Mouse (Mus musculus): ENCODE results near the gene Socs3.

Gene Socs3

DNA sequence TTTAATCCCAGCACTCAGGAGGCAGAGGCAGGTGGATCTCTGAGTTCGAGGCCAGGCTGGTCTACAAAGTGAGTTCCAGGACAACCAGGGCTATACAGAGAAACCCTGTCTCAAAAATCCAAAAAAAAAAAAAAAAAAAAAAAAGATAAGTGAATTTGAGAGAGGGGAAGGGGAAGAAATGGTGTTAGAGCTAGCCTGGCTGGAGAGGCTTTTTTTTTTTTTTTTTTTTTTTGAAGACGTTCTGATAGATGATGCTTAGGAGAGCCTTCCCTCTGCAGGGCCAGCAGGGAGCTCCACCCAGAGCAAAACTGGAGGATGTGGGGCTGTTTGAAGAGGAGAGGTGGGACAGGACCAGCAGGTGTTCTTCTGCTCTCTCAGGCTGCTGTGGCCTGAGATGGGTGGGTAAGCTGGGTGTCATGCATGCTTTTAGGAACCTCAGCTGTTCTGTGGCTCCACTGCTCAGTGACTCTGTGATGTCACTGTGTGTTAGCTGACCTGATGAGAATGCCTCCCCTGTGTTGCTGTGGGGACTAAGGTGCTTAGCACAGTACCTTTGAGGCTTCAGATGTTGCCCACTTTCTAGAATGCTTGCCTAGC is 1.9 kb upstream of the Socs3 start:
- no peak for DNase-seq

DNA sequence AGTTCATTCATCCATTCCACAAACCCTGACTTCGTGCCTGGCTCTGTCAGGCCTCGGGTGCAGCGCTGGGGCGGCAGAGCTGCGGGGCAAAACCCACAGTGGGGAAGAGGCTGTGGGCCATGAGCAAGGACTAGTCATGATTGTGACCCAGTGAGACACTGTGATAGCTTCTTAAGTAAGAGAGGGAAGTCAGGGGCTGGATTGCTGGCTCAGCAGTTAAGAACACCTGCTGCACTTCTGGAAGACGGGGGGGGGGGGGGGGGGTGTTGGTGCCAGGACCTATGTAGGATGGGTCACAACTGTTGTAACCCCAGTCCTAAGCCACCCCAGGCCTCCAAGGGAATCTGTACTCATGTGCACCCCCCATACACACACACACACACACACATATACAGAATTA is 1.3 kb upstream of the Socs3 start:
- no peak for DNase-seq

DNA sequence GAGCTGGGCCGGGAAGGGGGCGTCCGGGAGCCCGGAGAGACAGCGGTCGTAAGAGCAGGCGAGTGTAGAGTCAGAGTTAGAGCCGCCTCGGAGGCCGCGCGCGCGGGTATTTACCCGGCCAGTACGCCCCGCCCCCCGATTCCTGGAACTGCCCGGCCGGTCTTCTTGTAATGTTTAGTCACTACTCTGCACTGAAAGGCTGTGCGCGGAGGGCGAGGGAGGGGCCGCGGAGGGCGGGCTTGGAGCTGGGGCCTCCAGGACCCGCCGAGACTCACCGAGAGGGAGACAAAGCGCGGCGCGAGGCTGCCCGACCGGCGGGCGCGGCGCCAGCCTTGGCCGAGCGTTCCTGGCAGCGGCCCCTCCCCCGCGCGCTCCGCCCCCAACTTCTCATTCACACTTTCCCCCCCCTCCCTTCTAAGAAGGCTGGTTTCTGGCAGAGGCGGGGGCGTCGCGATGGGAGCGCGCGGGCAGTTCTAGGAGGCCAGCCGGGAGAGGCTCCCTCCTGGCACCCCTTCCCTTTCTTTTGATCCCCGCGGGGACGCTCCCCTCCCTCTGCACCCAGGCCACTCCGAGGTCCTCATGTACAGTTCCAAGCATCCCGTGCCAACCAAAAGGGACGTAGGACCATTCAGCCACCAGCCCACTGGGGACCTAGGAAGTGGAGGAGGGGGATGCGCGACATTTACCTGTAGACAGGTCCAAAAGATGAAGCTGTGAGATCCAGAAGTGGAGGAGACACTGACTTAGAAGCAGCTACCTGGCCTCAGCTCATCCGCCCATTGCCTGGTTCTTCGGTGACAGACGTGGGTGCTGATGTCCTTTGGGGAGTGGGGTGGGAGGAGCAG is 525 bp downstream of the Socs3 start:
- DNase-seq, result peak; percentile 98 to 99

DNA sequence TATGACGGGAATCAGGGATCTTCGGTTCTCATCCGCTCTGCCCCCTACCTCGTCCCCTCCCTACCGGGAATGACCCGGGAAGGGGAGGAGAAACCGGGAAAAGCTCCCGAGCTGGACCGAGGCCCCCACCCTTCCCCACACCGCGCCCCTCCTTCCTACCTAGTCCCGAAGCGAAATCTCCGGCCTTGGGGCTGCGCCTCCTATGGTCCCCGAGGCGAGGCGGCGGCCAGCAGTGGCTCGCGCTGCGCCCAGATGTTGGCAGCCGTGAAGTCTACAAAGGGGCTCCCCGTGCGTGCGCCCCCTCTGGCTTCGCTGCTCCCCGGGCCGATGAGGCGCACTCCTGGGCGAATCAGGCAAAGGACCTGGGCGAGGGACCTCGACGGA is 1.1 kb downstream of the Socs3 start:
- DNase-seq, result peak in 1 of 2 experiments; percentile 71

DNA sequence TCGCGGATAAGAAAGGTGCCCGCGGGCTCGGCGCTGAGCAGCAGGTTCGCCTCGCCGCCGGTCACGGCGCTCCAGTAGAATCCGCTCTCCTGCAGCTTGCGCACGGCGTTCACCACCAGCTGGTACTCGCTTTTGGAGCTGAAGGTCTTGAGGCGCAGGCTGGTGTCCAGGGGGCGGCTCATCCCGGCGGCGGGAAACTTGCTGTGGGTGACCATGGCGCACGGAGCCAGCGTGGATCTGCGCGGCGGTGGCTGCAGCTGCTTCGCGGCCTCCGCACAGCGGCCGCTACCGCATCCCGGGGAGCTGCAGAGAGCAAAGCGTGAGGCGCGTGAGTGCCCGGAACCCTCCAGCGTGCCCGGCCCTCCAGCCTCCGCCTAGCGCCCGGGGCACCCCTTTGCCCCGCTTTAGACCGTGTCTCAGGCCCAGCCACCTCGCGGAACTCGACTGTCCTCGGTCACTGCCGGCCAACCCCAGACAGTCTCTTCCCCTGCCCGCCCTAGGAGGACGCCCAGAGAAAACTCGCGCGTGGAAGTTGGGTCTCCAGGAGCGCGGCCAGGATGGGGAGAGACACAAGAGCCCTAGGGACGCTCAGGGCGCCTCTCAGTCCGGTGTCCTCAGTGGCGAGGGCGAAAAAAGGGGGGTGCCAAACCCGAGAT is 1.7 kb downstream of the Socs3 start:
- DNase-seq, result peak; percentile 32 to 63

DNA sequence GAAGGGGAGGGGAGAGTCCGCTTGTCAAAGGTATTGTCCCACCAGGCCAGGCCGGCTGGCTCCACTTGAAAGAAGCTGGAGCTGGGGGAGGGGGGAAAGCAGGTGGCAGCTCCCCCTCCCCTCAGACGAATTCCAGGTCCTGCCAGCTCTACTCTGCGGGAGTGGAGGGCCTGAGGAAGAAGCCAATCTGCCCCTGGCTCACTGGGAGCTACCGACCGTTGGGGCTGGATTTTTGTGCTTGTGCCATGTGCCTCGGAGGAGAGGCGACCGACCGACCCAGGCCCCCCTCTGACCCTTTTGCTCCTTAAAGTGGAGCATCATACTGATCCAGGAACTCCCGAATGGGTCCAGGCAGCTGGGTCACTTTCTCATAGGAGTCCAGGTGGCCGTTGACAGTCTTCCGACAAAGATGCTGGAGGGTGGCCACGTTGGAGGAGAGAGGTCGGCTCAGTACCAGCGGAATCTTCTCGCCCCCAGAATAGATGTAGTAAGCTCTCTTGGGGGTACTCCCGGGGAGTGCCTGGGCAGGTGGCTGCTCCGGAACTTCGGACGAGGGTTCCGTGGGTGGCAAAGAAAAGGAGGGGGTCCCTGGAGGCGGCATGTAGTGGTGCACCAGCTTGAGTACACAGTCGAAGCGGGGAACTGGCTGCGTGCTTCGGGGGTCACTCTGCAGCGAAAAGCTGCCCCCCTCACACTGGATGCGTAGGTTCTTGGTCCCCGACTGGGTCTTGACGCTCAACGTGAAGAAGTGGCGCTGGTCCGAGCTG is 2.4 kb downstream of the Socs3 start:
- DNase-seq, result no peak

DNA sequence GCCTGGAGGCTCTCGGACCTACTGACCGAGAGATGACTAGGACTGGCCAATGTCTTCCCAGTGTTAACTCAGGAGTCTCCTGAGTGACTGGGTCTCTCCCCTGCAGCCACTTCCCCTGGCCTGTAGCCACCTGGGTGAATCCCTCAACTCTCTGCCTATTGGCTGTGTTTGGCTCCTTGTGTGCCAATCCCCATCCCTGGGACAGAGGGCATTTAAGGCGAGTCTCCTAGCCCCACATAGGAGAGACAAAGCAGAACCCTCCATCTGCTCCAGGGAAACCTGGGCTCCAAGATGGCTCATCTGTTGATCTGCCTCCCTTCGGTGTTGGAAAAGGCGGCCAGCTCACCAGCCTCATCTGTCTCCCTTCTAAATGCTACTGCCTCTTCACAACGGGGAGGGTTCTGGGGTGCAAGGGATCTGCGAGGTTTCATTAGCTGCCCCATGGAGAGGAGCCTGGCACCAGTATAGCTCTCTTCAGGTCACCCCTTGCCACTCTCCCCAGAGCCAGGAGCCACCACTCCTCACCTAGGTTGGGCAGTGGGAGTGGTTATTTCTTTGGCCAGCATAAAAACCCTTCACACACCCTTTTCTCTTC is 3.2 kb downstream of the Socs3 start:
- no peak for DNase-seq

DNA sequence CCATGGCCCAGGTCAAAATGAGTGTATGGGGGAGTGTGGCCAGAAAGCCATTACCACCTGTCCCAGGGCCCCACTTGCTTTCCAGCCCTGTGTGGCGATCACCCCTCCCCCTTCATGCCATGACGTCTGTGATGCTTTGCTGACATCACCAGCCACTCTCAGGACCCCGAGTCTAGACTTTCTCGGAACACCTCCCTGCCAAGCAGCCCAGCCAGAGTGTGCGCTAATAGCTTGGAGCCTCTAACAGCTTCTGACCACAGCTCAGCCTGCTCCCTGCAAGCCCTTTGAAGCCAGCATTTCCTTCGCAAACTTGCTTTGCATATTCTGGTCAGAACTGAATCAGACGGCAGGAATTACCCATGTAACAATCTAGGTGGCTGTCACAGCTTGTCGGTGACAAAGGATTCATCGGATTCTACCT is 4.3 kb downstream of the Socs3 start:
- no peak for DNase-seq

DNA sequence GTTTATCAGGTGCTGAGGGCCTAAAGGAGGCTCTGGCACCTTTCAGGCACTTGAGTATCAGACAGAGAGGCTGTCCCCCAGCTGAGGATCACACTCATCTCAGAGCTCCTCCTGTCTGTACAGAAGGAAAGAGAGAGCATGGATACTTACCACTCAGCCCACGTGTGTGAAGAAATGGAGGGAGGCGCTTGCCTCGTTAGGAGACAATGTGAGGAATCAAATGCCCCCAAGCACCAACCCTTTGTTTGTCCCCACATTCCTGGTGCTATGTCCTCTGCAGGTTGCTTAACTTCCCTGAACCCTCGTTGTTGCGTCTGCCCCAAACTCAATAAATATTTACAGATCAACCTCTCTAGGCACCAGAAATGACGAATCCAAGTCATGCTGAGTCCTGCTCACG is 4.8 kb downstream of the Socs3 start:
- DNase-seq, result no peak

DNA sequence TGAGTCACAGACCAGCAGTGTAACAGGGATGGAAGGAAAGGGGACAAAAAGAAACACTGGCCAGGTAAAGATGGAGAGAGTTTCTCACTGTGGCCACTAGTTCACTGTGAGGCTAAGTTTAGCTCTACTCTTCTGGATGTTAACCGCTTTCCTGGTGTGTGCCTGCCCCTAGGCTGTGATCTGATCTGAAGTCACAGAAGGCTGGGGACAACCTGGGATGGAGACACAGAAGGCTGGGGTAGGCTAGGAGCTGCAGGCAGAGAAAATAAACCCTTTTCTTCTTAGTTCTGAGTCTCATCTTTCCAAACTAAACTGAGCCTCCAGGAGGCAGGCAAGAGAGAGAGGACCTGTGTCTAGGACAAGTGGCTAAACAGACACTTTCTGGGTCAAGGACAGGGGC is 5.6 kb downstream of the Socs3 start:
- no peak for DNase-seq

DNA sequence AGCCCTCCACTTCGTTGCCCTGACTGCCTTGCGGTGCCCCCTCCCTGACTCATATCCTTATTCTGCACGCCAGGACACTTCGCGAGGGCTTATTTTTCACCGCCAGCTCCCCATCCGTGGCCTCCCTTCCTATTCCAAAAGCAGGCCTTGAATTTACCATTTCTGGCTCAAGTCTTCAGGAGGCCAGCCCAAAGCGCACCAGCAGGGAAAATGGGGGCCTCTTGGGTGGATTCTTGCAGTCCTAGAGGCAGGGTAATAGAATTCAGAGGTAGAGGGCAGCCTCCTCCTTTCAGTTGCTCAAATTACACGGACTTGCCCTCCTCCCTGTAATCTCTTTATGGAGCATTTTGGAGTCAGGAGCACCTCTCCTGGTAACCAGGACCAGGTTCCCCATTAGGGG is 6.0 kb downstream of the Socs3 start:
- no peak for DNase-seq

DNA sequence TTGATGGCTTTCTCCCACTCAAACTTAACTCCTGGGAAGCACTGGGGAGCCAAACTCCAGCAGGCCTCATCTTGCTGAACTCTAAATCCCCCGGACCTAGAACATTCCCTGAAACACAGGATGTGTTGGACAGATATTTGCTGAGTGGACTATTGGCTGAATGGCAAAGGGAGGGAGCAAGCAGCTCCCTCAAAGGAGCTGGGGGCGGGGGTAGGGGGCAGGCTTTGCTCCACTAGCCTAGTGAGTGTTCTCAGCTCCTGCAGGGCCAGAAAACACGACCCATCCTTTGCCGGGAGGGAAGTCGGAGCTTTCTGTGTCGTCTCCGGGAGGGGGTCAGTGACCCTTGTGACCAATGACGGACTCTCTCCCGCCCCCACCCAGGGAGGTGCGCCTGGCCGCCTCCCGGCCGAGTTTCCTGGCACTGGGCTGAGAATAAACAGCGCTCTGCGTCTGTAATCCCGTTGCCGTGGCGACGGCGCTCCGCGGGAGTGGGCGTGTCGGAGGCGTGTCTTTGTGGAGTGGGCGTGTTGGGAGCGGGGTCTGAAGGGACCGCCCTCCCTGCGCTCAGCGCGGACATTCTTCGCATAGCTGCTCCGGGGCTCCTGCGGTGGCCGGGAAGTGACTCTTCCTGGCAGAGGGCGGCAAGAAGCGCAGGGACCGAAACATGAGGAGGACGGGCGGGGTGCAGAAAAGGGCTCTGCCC is 6.6 kb downstream of the Socs3 start:
- DNase-seq, result peak; percentile 99

DNA sequence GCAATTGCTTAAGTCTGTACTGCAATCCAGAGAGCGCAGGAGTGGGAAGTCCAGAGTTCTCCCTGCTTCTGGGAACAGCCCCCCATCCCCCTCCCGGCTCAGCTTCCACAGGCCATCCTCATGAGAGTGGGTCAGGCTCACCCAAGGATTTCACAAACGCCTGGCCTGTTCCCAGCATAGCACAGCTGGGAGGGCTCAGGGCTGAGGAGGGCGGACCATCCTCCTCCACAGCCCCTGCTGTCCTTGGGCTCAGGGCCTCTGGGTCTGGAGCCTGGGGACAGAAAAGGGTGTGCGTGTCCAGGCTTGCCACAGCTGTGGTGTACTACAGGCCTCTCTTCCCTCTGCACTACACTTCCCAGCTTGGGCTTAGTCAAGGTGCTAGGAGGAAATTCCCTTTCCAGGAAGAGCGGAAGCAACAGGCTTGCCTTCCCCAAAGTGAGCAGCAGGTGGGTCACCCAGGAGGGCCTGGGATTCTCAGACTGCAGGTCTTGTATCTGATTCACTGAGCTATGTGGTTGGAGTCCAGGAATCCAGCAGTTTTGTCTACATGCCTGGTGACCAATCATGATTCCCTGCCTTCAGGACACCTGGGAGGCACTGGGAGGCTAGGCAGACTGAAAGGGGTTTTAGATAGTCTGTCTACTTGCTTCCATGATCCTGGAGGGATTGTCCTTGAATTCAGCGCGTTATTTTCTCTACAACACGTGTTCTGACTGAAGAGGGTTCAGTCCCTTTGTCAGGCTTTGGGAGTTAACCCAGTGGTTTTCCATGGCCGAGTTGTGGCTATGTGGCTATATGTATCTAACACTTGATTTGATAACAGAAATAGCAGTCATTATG is 7.4 kb downstream of the Socs3 start:
- DNase-seq, result peak; percentile 80 to 89

DNA sequence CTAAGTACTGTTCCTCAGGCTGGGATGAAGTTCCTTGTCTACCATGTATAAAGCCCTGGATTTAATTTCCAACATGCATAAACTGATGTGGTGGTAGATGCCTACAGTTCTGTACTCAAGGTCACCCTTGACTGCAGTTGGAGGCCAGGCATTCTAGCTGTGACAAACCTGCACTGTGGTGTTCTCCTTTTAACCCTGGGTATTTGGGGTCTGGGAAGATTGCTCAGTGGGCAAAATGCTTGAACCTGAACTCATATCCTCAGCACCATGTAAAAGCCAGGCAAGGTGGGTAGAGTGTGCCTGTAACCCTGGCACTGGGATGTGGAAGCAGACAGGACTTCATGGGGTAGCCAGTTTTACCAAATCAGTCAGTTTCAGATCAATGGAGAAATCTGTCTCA is 9.2 kb downstream of the Socs3 start:
- DNase-seq, result no peak

DNA sequence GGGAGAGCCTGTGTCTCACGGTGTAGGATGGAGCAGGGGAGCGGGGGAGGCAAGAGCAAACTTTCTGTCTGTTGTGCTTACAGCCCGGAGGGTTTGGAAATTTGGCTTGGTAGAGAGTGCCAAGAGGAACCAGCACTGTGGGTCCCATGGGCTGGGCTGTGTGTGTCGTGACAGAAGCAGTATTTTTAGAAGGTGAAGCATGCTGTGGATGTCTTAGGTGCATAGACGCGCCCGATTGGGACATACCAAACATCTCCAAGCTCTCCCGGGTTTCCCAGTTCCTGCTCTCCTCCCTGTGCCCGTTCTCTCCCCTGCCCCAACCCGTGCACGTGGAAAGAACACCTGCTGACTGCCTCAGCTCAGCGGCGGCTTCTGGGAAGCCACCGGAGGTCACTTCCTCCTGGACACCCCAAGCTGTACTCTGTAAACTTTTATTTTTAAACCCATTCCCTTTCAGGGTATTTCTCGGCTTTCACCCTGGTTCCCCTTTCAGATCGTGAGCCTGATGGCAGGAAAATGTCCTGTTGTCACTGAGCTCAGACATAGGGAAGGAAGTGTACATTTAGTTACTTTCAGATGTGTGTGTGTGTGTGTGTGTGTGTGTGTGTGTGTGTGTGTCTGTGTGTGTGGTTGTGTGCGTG is 10.0 kb downstream of the Socs3 start:
- DNase-seq, result peak in 1 of 2 experiments; percentile 69

DNA sequence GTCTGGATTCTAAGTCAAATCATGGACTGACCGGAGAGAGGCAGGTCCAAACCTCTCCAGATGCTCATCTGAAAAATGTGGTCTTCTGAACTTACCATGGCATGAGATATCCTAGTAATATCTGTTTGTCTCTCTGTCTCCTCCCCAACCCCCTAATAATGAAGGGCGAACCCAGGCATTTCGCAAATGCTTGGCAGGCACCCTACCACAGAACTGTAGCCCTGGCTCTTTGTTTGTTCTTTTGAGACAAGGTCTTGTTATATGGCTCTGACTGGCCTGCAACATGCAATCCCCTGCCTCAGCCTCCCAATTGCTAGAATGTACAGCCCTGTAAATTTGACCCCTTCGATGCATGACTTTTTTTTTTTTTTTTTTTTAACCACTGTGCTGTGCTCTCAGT is 10.7 kb downstream of the Socs3 start:
- no peak for DNase-seq

DNA sequence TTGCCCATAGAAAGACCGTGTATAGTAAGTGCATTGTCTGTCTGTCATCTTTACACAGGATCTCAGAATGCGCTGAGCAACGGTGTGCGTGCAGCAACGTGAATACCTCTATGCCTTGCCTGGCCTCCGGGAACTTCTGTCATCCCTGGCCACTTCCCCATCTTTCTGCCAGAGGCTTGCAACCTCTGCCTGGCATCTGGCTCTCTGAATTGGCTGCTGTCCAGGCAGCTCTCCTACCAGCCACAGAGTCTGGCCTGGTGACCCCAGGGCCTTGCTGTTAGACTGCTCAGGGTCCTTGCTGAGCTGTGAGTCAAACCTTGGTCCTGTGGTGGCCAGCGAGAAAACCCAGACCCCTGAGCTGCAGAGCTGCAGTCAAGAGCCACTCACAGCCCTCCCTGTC is 11.7 kb downstream of the Socs3 start:
- DNase-seq, result peak; percentile 51 to 65

DNA sequence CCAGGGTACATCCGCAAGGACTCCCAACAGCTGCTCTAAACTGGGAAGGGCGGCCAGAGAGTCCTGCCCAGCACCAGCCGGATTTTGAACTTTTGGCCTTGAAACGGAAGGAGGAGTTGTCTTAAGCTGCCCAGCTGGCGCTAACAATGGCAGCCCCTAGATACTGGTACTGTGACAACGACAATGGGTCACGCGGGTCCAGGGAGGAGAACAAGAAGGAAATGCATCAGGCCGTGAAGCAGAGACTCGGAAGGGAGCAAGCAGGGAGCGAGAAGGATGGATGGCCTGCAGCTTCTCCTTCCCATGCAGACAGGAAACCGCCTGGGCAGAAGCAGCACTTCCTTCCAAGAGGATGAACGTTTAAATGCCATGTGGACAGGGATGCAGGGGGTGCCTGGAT is 14.2 kb downstream of the Socs3 start:
- peak; percentile 40 to 79 for DNase-seq

DNA sequence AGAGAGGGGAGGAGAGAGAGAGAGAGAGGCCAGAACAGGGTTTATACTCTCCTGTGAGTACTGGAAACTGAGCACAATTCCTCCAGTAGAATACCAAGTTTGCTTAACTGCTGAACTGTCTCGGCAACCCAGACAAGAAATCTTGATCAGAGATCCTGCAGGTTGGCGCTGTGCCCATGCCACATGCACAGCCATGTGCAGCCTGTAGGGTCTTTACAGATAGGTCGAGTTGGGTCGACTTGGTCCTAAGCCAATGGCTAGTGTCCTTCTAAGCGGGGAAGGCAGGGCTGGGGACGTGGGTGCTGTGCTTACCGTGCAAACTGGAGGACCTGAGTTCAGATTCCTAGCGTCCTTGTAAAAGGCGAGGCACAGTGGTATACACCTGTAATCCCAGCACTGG is 15.0 kb downstream of the Socs3 start:
- peak in 1 of 2 experiments; percentile 54 for DNase-seq

DNA sequence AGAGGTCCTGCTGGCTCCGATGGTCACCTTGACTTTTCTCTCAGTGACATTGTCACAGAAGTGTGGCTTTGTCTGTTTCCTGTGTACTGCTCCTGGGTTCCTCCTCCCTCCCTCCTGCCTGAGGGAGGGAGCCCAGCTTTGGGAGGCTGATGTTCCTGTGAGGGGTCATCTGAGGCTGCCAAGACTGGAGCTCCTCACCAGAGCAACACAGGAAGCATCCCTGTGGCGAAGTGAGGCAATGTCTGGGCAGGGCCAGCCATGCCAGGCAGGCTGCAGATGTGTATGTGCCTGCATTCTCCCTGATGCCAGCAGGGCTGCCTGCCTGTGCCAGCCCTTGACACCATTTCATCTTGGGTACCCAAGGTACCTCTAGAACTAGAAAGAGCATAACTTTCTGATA is 15.8 kb downstream of the Socs3 start:
- peak in 1 of 2 experiments; percentile 63 for DNase-seq

Measured in kidney, postnatal 25 days (tissue).